Mouse (Mus musculus) layer of hippocampus, adult 8-10 months (tissue): ENCODE measurements around the gene Gm21858. TPM values are rescaled to one million over a fixed set of nuclear protein-coding genes. Genes with fewer than 3 reads are reported as not detected.
"Not testable (repeated sequence)": the region's sequence is repeated elsewhere in the genome, so short reads cannot be mapped to it uniquely, and the experiment has no call there.

Experiments
- DNase-seq, 2 experiments: peaks; one replicate each; pipeline ENCODE4 v3.0.0; 2022; ENCODE audit warnings: low spot score in 2 of 2
- total RNA-seq, 4 experiments: library from RNA; stranded (reverse); gene quantifications; 2 replicates each; pipeline ENCODE4 v1.2.4; 2022

The Gm21858 gene
- total RNA-seq = not detected

GRCm38 (mm10) chrY:55731456-55731855, at the start of gene Gm21858:
Gm21858 (plus strand) TSS chrY:55731756.
- not testable (repeated sequence) for DNase-seq
